Mouse (Mus musculus) stomach, postnatal 0 days (tissue): ENCODE measurements around the gene Bcam.

ENCODE experiments used
- CTCF ChIP-seq: IDR thresholded peaks from 2 replicates; pipeline ENCODE4 v1.5.1; 2016; ENCODE audit warnings: antibody characterized with exemption, low read depth, mild to moderate bottlenecking, moderate library complexity
- EP300 ChIP-seq: optimal IDR thresholded peaks from 2 replicates; pipeline ENCODE3; 2016; ENCODE audit warnings: antibody characterized with exemption

GRCm38 (mm10) chr7:19770375-19770754 is 451 bp downstream of the Bcam start:
- TF ChIP-seq CTCF: no peak
- TF ChIP-seq EP300: no peak
